Mouse (Mus musculus): ENCODE measurements around the gene Gsdma.

- TF ChIP-seq POLR2A (IDR thresholded peaks at IDR 0.05; ENCODE audit: low read depth, low read length) (no peak), CTCF (conservative IDR thresholded peaks at IDR 0.05 in 1 of 2, IDR thresholded peaks at IDR 0.05 in 1 of 2; ENCODE audit: low read depth in 2 of 2, low read length in 2 of 2) (no peak), NELFE (IDR thresholded peaks at IDR 0.05; ENCODE audit: low read depth, low read length) (no peak), ZKSCAN1 (IDR thresholded peaks at IDR 0.05; ENCODE audit: borderline replicate concordance, low read depth, low read length) (peak; percentile 32), GABPA (IDR thresholded peaks at IDR 0.05; ENCODE audit: insufficient replicate concordance, low read depth, low read length) (no peak), CHD1 (IDR thresholded peaks at IDR 0.05; ENCODE audit: low read depth, low read length) (no peak), ZC3H11A (IDR thresholded peaks at IDR 0.05; ENCODE audit: low read depth, low read length) (no peak), KAT2A (IDR thresholded peaks at IDR 0.05; ENCODE audit: insufficient replicate concordance, low read length) (no peak), MXI1 (IDR thresholded peaks at IDR 0.05; ENCODE audit: low read depth, low read length) (no peak), MAX (IDR thresholded peaks at IDR 0.05; ENCODE audit: low read length) (no peak), SMC3 (IDR thresholded peaks at IDR 0.05; ENCODE audit: low read depth, low read length) (no peak)
Measured at GRCm38 (mm10) chr11:98675829-98676363, 11.7 kb downstream of the Gsdma start.

Measured in CH12.LX (cell line).